Mouse (Mus musculus): ENCODE measurements around the gene Cxcl9. TPM values are rescaled to one million over a fixed set of nuclear protein-coding genes. Genes with fewer than 3 reads are reported as not detected.

Cxcl9 gene
- not detected in 2 replicates for polyA plus RNA-seq (2012; rRNA removed)

DNA sequence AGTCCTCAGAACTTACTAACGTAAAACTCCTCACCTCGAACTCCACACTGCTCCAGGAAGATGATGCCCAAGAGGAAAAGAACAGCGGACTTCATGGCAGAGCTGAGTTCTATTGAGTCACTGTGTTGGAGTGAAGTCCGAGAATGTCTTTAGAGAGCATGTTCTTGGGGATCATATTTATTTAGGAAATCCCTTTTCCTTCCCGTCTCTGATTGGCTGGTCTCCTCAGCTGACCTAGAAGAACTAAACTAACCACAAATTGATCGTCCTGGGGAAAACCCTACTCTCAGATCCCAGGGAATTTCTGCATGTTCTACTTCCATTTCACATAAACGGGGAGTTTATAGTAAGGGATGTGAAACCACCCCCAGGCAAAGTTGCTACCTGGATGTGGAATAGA is at the start of gene Cxcl9:
Gene Cxcl9, minus strand, starts transcription at position 151 of the 400 bp plus-strand sequence.
- no peak within 1 kb of the TSS for H3K4me3 ChIP-seq (ENCODE audit: insufficient read depth, low read length)
- no peak for TF ChIP-seq POLR2A (IDR thresholded peaks at IDR 0.05; ENCODE audit: extremely low read depth, insufficient read depth, low read length)
- TF ChIP-seq CTCF (IDR thresholded peaks at IDR 0.05; ENCODE audit: extremely low read depth, insufficient read depth, low read length): no peak
- no peak within 1 kb of the TSS for H3K27ac ChIP-seq (ENCODE audit: insufficient read depth, low read length)
- H3K4me1 ChIP-seq (ENCODE audit: control insufficient read depth, insufficient read depth, low read length): peaks cover 2% of the 10 kb centered on the region; the same call in 1 of the 2 replicates

DNA sequence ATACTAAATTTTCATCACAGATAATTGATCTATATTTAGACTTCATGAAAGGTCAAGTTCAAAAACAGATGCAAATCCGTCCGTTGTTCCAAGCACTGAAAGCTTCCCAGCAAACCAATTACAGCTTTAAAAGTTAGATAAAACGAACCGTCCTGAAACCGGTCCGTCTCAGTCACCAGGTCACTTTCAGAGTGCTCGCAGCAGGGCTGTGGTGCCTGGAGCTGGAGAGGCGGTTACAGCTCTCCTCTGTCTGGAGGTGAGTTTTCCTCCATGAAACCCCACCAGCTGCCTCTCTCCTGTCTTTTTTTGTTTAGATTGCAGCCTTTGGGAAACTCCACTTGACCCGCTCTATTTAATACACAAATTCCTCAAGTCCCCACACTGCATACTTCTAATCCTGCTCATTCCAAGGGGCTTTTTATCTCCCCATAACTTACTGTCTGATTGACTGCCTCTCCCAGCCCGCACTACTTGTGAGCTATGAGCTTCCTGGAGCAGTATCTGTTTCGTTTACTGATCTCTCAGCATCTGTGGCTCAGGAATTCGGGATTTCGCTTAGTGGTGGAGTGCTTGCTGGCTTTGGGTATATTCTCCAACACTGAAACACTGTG is 49.0 kb upstream of the Cxcl9 start:
- no peak overlapping the region for H3K4me3 ChIP-seq (ENCODE audit: insufficient read depth, low read length)
- H3K27ac ChIP-seq (ENCODE audit: insufficient read depth, low read length): no peak overlapping the region
- no peak for TF ChIP-seq POLR2A (IDR thresholded peaks at IDR 0.05; ENCODE audit: extremely low read depth, insufficient read depth, low read length)
- no peak for TF ChIP-seq CTCF (IDR thresholded peaks at IDR 0.05; ENCODE audit: extremely low read depth, insufficient read depth, low read length)
- H3K4me1 ChIP-seq (ENCODE audit: control insufficient read depth, insufficient read depth, low read length): no peaks in the 10 kb centered on the region

DNA sequence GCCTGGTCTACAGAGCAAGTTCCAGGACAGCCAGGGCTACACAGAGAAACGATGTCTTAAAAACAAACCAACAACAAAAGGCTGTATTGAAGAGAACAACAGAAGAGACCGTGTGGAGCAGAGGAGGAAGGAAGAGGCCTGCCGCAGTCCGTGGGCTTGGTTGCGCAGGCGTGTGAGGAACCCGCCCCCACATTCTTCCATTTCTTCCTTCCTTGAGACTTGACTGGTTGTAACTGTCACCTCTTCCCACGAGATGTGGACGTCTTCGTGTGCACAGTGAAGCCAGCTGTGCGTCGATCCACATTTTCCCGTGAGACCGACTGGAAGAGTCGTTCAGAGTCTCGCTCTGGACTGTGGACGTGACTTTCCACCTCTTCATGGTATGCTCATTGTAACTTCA is 47.5 kb upstream of the Cxcl9 start:
- no peak overlapping the region for H3K27ac ChIP-seq (ENCODE audit: insufficient read depth, low read length)
- H3K4me3 ChIP-seq (ENCODE audit: insufficient read depth, low read length): no peak overlapping the region
- no peak for TF ChIP-seq CTCF (IDR thresholded peaks at IDR 0.05; ENCODE audit: extremely low read depth, insufficient read depth, low read length)
- H3K4me1 ChIP-seq (ENCODE audit: control insufficient read depth, insufficient read depth, low read length): no peaks in the 10 kb centered on the region

- Histone ChIP-seq H3K4me1 (ENCODE audit: control insufficient read depth, insufficient read depth, low read length) (no peaks in the 10 kb centered on the region), H3K27ac (ENCODE audit: insufficient read depth, low read length) (no peak overlapping the region; the same call in 1 of the 2 replicates), H3K4me3 (ENCODE audit: insufficient read depth, low read length) (no peak overlapping the region)
- TF ChIP-seq CTCF (IDR thresholded peaks at IDR 0.05; ENCODE audit: extremely low read depth, insufficient read depth, low read length) (no peak), POLR2A (IDR thresholded peaks at IDR 0.05; ENCODE audit: extremely low read depth, insufficient read depth, low read length) (no peak)
Measured at GRCm38 (mm10) chr5:92374721-92375142, 46.9 kb upstream of the Cxcl9 start.

- TF ChIP-seq POLR2A (IDR thresholded peaks at IDR 0.05; ENCODE audit: extremely low read depth, insufficient read depth, low read length): no peak
- Histone ChIP-seq H3K27ac (ENCODE audit: insufficient read depth, low read length) (no peak overlapping the region), H3K4me1 (ENCODE audit: control insufficient read depth, insufficient read depth, low read length) (peaks cover 3% of the 10 kb centered on the region), H3K4me3 (ENCODE audit: insufficient read depth, low read length) (no peak overlapping the region)
Measured at GRCm38 (mm10) chr5:92372605-92373004, 44.7 kb upstream of the Cxcl9 start.

- no peak overlapping the region for H3K4me3 ChIP-seq (ENCODE audit: insufficient read depth, low read length)
- H3K4me1 ChIP-seq (ENCODE audit: control insufficient read depth, insufficient read depth, low read length): peaks cover 3% of the 10 kb centered on the region
- H3K27ac ChIP-seq (ENCODE audit: insufficient read depth, low read length): no peak overlapping the region
- TF ChIP-seq CTCF (IDR thresholded peaks at IDR 0.05; ENCODE audit: extremely low read depth, insufficient read depth, low read length) (no peak), POLR2A (IDR thresholded peaks at IDR 0.05; ENCODE audit: extremely low read depth, insufficient read depth, low read length) (no peak)
Measured at GRCm38 (mm10) chr5:92371361-92371976, 43.6 kb upstream of the Cxcl9 start.

DNA sequence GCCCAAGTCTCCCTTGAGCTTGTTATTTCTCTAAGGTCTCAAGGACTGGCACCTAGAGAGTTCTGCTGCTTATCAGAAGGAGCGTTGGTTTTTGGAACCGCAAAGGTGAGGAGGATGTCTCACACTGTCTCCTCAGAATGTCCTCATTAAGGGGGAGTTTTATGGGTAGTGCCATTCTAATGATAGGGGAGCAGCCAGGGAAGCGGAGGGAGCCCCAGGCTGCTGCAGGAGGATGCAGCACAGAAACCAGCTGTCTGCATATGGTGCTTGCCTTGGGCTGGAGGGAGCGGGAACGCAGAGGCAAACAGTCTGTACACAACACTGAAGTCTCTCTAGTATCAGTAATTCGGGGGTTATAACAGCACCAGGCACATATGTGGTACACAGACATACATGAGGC is 43.0 kb upstream of the Cxcl9 start:
- H3K27ac ChIP-seq (ENCODE audit: insufficient read depth, low read length): no peak overlapping the region
- peaks cover 3% of the 10 kb centered on the region for H3K4me1 ChIP-seq (ENCODE audit: control insufficient read depth, insufficient read depth, low read length)
- TF ChIP-seq POLR2A (IDR thresholded peaks at IDR 0.05; ENCODE audit: extremely low read depth, insufficient read depth, low read length) (no peak), CTCF (IDR thresholded peaks at IDR 0.05; ENCODE audit: extremely low read depth, insufficient read depth, low read length) (no peak)
- no peak overlapping the region for H3K4me3 ChIP-seq (ENCODE audit: insufficient read depth, low read length)

DNA sequence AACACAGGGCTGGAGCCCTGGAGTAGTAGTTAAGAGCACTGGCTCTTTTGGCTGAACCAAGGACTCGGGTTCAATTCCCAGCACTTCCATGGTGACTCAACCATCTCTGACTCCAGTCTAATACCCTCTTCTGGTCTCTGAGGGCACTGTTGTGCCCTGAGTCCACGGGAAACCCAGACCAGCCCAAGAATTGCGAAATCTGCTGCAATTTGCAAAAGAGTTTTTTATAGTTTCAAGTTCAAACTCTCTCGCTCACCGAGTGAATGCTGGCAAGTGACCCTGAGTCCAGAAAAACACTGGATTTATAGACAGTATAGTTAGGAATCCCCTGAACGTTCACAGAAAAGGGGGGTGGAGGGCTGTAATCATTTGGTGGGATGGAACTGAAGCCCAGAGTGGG is 42.5 kb upstream of the Cxcl9 start:
- Histone ChIP-seq H3K4me3 (ENCODE audit: insufficient read depth, low read length) (no peak overlapping the region), H3K27ac (ENCODE audit: insufficient read depth, low read length) (no peak overlapping the region), H3K4me1 (ENCODE audit: control insufficient read depth, insufficient read depth, low read length) (peaks cover 3% of the 10 kb centered on the region)
- TF ChIP-seq POLR2A (IDR thresholded peaks at IDR 0.05; ENCODE audit: extremely low read depth, insufficient read depth, low read length) (no peak), CTCF (IDR thresholded peaks at IDR 0.05; ENCODE audit: extremely low read depth, insufficient read depth, low read length) (no peak)

DNA sequence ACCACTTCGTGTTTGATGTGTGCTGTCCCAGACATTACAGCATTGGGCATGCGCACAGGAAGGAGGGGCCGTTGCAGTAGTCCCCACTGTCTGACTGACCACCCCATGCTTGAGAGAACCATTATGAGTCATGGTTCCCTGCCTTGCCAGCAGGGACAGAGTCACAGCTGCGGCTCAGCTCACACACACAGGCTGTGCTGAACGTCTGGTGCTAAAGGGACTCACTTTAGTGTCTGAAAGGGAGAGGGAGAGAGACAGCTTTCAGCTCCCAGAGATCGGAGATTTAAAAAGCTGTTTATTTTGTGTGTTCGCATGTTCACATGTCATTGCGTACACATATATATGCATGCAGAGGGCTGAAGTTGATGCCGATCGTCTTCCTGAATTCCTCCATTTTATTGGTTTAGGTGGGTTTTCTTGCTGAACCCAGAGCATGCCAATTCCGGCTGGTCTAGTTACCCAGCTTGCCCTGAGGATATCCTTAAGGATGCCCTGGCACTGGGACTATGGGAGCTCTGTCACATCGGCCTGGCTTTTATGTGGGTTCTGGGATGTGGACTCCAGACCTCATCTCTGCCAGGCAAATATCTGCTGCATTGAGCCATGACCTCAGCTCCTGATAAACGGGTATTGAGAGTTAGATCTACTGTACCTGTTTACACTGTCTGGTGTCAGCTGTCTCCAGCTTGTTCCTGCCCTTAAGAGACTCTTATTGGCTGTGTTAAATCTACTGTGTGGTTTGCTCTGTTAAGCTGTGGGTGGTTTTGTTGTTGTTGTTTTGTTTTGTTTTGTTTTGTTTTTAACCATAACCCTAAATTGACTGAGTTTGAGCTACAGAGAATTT is 41.5 kb upstream of the Cxcl9 start:
- Histone ChIP-seq H3K4me1 (ENCODE audit: control insufficient read depth, insufficient read depth, low read length) (peaks cover 3% of the 10 kb centered on the region), H3K4me3 (ENCODE audit: insufficient read depth, low read length) (no peak overlapping the region), H3K27ac (ENCODE audit: insufficient read depth, low read length) (no peak overlapping the region)
- TF ChIP-seq POLR2A (IDR thresholded peaks at IDR 0.05; ENCODE audit: extremely low read depth, insufficient read depth, low read length): no peak
- TF ChIP-seq CTCF (IDR thresholded peaks at IDR 0.05; ENCODE audit: extremely low read depth, insufficient read depth, low read length): no peak

All from cortical plate, adult 2 months (tissue).